Mouse (Mus musculus) erythroblast, embryonic 14.5 days (primary cell): Measurements from ENCODE around the gene Slco2a1.

Source experiments
- GATA1 ChIP-seq: IDR thresholded peaks from 2 replicates; pipeline ENCODE4 v1.6.1; 2012; ENCODE audit warnings: low read length, inconsistent platforms, mixed read lengths
- TAL1 ChIP-seq: IDR thresholded peaks from 3 replicates; pipeline ENCODE4 v1.6.1; 2012; ENCODE audit warnings: low read length, inconsistent platforms, mixed read lengths

DNA sequence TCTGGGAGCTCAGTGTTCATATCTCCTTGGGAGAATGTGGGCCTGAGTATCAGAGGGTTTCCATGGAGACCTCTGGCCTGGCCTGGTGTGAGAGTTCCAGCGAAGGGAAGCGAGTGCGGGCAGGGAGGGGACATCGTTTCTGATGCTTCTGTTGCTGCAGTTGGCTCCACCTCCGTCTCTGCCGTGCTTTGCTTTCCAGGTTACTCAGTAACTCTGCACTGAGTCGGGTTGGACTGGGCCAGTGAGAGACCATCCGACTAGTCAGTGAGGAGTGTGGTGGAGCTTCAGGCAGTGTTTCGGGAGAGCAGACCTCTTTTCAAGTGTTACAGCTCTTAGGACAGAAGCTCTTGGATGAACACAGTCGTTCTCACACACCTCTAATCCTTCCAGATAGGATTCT, 8.6 kb upstream of the Slco2a1 start:
- TF ChIP-seq TAL1, result no peak
- no peak for TF ChIP-seq GATA1
